Mouse (Mus musculus): ENCODE measurements around the gene Grm7.

Gene Grm7

DNA sequence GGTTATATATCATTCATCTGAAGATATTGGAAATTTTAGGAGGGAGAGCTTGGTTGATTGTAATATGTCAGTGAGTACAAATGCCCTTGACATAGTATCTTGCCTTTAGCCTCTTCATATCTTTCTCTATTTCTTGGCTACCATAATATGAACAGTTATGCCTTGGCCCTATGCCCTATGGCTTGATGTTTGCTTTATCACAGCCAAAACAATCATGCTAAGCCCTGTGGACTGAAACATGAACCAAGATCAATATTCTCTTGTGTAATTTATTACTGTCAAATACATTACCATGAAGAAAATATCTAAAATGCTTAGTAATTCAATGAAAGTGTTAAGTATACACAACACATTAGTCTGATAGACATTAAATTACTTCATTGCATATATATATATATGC, 222.9 kb downstream of the Grm7 start:
- DNase-seq (ENCODE audit: low spot score in 2 of 2), result no peak

GRCm38 (mm10) chr6:110982013-110982412, 336.6 kb downstream of the Grm7 start:
- no peak for DNase-seq (ENCODE audit: low spot score in 2 of 2)

DNA sequence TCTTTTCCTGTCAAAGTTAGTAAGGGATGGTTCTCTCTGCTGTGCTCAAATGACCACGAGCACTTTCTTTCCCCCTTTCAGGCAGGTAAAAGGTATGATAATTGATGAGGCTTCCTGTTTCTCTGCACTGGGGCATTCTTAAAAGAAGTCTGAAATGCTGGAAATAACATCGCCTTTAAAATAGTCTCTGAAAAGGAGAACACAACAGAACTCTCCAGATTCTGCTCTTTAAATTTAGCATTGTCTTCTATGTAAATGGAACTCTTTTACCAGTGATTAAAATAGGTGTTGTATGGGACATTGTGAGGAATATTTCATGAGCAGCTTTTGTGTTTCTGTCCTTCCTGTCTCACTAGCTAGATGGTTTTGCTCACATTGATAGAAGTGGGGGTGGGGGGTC, 393.7 kb downstream of the Grm7 start:
- no peak for DNase-seq (ENCODE audit: low spot score in 2 of 2)

GRCm38 (mm10) chr6:111045896-111046295, 400.5 kb downstream of the Grm7 start:
- DNase-seq (ENCODE audit: low spot score in 2 of 2), result no peak

DNA sequence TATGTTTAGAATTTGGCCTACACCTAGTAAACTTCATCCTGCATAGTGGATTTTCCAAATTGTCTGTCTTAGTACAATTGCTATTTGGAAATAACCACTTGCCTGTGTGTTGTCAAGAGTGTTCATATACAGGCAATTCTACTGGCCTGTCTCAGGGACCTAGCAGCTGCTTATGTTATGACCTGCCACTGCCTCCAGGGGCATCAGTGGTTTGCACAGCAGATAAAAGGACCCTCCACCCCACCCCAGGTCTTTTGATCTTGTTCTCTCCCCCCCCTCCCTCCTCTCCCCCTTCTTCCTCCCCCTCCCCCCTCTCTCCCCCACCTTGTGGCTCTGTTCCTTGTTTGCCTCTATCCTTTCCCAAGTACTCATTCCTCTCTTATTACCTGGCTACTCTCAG, 403.9 kb downstream of the Grm7 start:
- no peak for DNase-seq (ENCODE audit: low spot score in 2 of 2)

DNA sequence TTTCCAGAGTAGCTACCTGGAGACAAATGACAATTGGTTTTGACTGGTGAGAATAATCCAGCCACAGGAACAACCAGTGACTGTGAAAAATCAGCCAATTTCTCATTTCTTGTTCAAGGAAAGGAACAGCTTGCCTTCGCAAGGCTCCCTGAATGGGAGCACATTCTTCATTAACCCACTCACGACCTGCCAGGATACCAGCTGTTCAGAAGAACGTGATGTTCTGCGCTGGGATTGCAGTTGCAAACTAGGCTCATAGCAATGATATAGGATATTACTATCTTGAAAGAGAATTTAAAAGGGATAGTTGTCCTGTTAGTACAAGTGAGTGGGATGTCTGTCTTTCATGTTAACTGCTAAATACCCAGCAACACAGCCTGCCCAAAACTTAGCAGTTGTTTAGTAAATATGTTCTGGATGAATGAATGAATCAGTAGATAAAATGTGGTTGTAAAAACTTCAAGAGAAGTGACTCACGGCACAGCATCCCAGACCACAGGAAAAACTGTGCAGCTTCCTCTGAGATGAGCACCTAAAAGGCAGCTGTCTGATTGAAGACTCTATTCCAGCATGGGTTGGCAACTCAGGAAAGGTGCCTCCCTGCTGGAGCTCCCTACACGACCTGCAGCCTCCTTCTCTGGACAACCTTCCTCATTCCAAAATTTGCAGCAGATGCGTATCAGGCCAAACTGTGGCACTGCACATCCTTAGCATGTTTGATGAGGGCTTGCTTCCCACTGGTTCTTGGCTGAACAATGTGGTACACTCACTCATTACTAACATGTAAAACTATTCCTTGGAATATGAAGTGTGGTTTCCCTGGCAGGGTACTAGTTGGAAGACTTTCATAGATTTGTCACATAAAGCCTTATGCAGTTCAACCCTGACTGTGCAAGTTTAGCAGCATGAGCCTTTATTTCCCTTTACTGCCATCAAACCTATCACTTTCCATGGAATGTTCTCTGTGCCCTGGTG, 408.9 kb downstream of the Grm7 start:
- DNase-seq (ENCODE audit: low spot score in 2 of 2), result peak; percentile 7 to 12

GRCm38 (mm10) chr6:111057798-111058197, 412.4 kb downstream of the Grm7 start:
- DNase-seq (ENCODE audit: low spot score in 2 of 2), result no peak

- no peak for DNase-seq (ENCODE audit: low spot score in 2 of 2)
These were observed 414.6 kb downstream of the Grm7 start for GRCm38 (mm10) chr6:111060004-111060403.

DNA sequence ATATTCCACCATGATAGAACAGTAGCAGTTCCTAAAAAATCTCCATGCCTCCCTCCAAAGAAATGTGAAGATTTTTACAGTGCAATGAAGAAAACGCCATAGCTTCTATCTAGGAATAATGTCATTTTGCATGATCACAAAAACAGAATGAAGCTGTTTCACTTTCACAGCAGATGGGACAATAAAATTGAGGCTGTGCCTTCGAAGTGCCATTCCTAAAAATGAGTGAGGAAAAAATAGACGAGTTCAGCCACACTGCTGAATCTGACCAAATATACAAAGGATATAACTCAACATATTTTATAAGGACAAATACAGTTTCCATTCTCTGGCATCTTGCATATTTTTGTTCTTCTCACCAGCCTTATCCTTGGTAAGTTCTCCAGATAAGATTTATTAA, 439.2 kb downstream of the Grm7 start:
- no peak for DNase-seq (ENCODE audit: low spot score in 2 of 2)

DNA sequence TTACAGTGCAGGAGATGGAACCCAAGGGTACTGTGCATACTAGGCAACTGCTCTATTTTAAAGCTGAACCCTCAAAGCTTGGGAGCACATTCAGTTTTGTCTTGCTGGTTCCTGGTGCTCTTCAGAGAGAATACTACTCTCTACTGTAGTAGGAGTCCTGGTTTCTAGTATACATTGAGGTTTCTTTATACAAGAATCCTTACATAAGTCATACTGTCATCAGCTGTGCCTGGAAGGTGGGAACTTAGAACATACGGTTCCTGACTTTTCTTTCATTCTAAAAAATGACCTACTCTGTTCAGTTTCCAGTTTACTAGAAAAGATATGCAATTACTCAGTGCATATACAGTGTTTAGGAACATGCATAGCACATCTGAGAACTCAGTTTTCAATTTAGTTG, 449.4 kb downstream of the Grm7 start:
- no peak for DNase-seq (ENCODE audit: low spot score in 2 of 2)

DNA sequence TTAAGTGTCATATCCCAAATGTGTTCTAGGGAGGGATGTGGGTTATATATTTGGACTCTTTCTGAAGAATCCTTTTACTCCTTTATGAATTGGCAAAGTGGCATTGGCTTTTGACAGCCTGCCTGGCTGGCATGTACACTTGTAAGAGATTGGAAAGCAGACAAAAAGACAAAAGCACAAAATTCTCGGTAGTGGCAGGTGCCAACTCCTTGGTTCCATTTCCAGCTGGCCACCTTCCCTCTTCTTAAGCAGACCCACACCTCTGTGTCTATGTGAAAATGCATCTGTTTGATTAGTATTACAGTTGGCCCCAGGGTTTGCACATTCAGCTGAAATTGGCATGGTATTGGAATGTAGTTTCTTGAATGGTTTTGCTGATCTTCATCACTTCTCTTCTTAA, 460.1 kb downstream of the Grm7 start:
- DNase-seq (ENCODE audit: low spot score in 2 of 2), result no peak

- DNase-seq (ENCODE audit: low spot score in 2 of 2), result no peak
These were observed 515.7 kb downstream of the Grm7 start for GRCm38 (mm10) chr6:111161037-111161436.

- no peak for DNase-seq (ENCODE audit: low spot score in 2 of 2)
These were observed 550.0 kb downstream of the Grm7 start for GRCm38 (mm10) chr6:111195333-111195732.

GRCm38 (mm10) chr6:111221083-111221729, 575.8 kb downstream of the Grm7 start:
- no peak for DNase-seq (ENCODE audit: low spot score in 2 of 2)

GRCm38 (mm10) chr6:111255215-111255614, 609.8 kb downstream of the Grm7 start:
- no peak for DNase-seq (ENCODE audit: low spot score in 2 of 2)

GRCm38 (mm10) chr6:111256939-111257338, 611.6 kb downstream of the Grm7 start:
- DNase-seq (ENCODE audit: low spot score in 2 of 2), result no peak

- DNase-seq (ENCODE audit: low spot score in 2 of 2), result no peak
These were observed 612.9 kb downstream of the Grm7 start for GRCm38 (mm10) chr6:111258256-111258655.

- no peak for DNase-seq (ENCODE audit: low spot score in 2 of 2)
These were observed 615.8 kb downstream of the Grm7 start for GRCm38 (mm10) chr6:111261181-111261580.

GRCm38 (mm10) chr6:111276657-111277056, 631.3 kb downstream of the Grm7 start:
- DNase-seq (ENCODE audit: low spot score in 2 of 2), result no peak

DNA sequence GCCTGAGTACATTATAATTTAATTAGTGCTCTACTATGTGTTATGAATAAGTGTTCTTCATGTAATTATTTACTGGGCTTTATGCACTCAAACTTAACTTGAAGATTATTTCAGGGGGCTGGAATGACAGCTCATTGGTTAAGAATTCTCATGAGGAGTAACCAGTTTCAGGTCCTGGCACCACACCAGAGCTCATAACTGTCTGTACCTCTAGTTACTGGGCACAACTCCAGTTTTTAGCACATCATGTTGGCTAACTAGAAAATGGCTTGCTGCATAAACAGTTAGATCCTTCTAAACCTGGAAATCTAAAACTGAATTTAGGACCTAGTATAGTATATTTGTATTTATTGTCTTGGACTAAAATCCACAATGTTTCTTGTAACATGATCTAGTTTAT, 633.1 kb downstream of the Grm7 start:
- no peak for DNase-seq (ENCODE audit: low spot score in 2 of 2)

DNA sequence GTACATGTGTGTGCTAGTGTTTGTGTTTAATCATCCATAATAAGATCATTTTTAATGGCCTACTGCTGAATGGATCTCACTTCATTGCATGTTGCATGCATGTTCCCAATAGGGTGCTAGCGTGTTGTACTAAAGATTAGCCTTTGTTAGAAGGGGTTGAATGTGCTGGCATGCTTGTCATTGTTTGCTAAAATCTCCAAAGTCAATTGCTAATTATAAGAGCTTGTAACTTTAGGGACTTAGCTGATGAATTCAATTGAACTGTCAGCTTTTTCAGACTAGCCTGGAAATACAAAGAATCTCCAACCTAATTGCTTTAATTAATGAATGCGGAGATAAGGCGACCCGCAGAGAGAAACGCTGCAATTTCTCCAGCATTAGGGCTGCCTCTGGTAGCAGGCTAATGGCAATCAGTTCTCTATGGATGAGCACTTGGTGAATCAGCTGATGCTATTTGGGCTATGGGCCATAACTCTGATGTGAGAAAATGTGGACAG, 648.2 kb downstream of the Grm7 start:
- DNase-seq (ENCODE audit: low spot score in 2 of 2), result no peak

DNA sequence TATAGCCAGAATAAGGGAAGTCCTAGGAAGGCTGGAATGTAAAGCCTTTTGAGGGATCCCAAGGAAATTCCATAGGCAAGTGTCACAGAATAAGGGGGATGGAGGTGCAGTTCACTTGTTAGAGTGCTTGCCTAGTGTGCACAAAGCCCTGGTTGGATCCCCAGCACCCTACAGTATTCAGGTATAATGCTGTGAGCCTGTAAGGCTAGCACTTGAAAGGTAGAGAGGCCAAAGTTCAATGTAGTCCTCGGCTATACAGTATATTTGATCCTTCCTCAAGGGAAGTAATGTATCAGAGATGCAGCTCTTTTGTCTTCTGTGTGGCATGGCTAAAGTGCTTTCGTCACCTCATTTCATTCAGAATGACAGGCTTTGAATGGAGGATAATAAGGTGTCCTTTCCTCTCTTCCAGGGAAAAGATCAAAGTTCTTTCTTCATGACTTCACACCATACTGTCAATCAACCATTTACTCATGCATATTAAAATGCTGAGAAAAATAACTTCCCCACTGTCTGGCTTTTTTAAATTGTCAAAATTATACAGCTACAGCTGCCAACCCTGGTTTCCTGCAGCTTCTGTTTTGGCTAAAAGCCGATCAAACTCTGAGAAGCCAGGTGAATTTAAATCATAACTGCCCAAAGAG, 658.7 kb downstream of the Grm7 start:
- no peak for DNase-seq (ENCODE audit: low spot score in 2 of 2)
